Mouse (Mus musculus) neural tube, embryonic 11.5 days (tissue): Measurements from ENCODE around the gene Hmgb2. TPM values are rescaled to one million over a fixed set of nuclear protein-coding genes. Genes with fewer than 3 reads are reported as not detected.

Source experiments
- ATAC-seq: fragments of 200-750 bp; cut with Nextera tagmentation; 2 replicates; pipeline ENCODE4 v1.8.0; 2017; ENCODE audit warnings: moderate number of reproducible peaks, mild to moderate bottlenecking, moderate TSS enrichment, moderate library complexity; ENCODE audit not compliant: insufficient read depth, low FRiP score, low TSS enrichment
- DNase-seq: peaks from one replicate; pipeline ENCODE4 v3.0.0-alpha.2; 2015; ENCODE audit warnings: low spot score
- H3K27ac ChIP-seq: fragments of 300-500 bp; sonication (generic); 2 replicates; pipeline ENCODE4 v1.5.1; 2014; ENCODE audit warnings: low read depth, mild to moderate bottlenecking, low read length
- H3K27me3 ChIP-seq: fragments of 300-500 bp; sonication (generic); 2 replicates; pipeline ENCODE4 v1.6.1; 2014; ENCODE audit warnings: mild to moderate bottlenecking, low read length, mixed read lengths; ENCODE audit not compliant: control insufficient read depth, insufficient read depth
- H3K36me3 ChIP-seq: fragments of 300-500 bp; sonication (generic); 2 replicates; pipeline ENCODE4 v1.6.1; 2014; ENCODE audit warnings: mild to moderate bottlenecking, low read length, moderate library complexity, mixed read lengths; ENCODE audit not compliant: control insufficient read depth, insufficient read depth
- H3K4me1 ChIP-seq: fragments of 300-500 bp; sonication (generic); 2 replicates; pipeline ENCODE4 v1.6.1; 2014; ENCODE audit warnings: low read length, mixed read lengths; ENCODE audit not compliant: control insufficient read depth, insufficient read depth
- H3K4me2 ChIP-seq: fragments of 300-500 bp; sonication (generic); 2 replicates; pipeline ENCODE4 v1.6.1; 2014; ENCODE audit warnings: low read depth, mild to moderate bottlenecking, moderate library complexity
- H3K4me3 ChIP-seq: fragments of 300-500 bp; sonication (generic); 2 replicates; pipeline ENCODE4 v1.5.1; 2014; ENCODE audit warnings: low read depth, low read length
- H3K9ac ChIP-seq: fragments of 300-500 bp; sonication (generic); 2 replicates; pipeline ENCODE4 v1.6.1; 2014; ENCODE audit warnings: mild to moderate bottlenecking, low read length
- H3K9me3 ChIP-seq: fragments of 300-500 bp; sonication (generic); 2 replicates; pipeline ENCODE4 v1.6.1; 2016; ENCODE audit warnings: low read length; ENCODE audit not compliant: control insufficient read depth
- whole genome bisulfite sequencing: fragments of 180-500 bp; shearing (Covaris S2); extraction: QIAGEN DNeasy Blood & Tissue Kit; methylation state at CpG from one replicate; pipeline ENCODE4 v1.1.7; 2014; 5-methylcytosine and 5-hydroxymethylcytosine counted together
- polyA plus RNA-seq: library from polyadenylated mRNA; unstranded; fragments of >200 nt; fragmentation: Nextera tagmentation; extraction: Ambion mirVana; gene quantifications from 2 replicates; pipeline ENCODE4 v1.2.1, GENCODE M21; 2014

Hmgb2 gene
- polyA plus RNA-seq, 1 experiment from 2014 or later = 468 TPM

- peak; percentile 70 for ATAC-seq
- H3K9me3 ChIP-seq = no peaks in the 10 kb centered on the region
- DNase-seq = peak; percentile 79
Observed at GRCm38 (mm10) chr8:57486491-57487440, 24.9 kb upstream of the Hmgb2 start.

GRCm38 (mm10) chr8:57487441-57488155, 24.1 kb upstream of the Hmgb2 start, which contains the start of gene Sap30:
Gene Sap30, minus strand, starts transcription at chr8:57487860.
- H3K4me2 ChIP-seq = peak within 1 kb of the TSS; percentile 78
- peak within 1 kb of the TSS; percentile 90 for H3K9ac ChIP-seq
- no peaks in the 10 kb centered on the region for H3K27me3 ChIP-seq
- under 1% methylated on average over 66 of the region's 66 CpGs for WGBS
- H3K4me3 ChIP-seq = peak within 1 kb of the TSS; percentile 81
- peaks cover 4% of the 10 kb centered on the region for H3K4me1 ChIP-seq
- 0 out of 2 replicates have a peak, but pooled peaks cover 3% of the 10 kb centered on the region for H3K36me3 ChIP-seq
- ATAC-seq = peak; percentile 94
- H3K27ac ChIP-seq = peak within 1 kb of the TSS; percentile 96
- peak; percentile 99 for DNase-seq
- H3K9me3 ChIP-seq = no peaks in the 10 kb centered on the region

More at GRCm38 (mm10) chr8:57486491-57487440, 24.9 kb upstream of the Hmgb2 start:
- Histone ChIP-seq H3K27ac (peak overlapping the region; percentile 96), H3K4me3 (peak overlapping the region; percentile 81), H3K27me3 (no peaks in the 10 kb centered on the region), H3K9ac (peak overlapping the region; percentile 90), H3K4me1 (peaks cover 4% of the 10 kb centered on the region), H3K36me3 (0 out of 2 replicates have a peak, but pooled peaks cover 5% of the 10 kb centered on the region), H3K4me2 (peak overlapping the region; percentile 78)
- WGBS = under 1% methylated on average over 54 of the region's 54 CpGs

- Histone ChIP-seq H3K4me3 (peak overlapping the region; percentile 81), H3K36me3 (0 out of 2 replicates have a peak, but pooled peaks cover 3% of the 10 kb centered on the region), H3K4me1 (peaks cover 4% of the 10 kb centered on the region), H3K27ac (peak overlapping the region; percentile 96; the same call in 1 of the 2 replicates), H3K9me3 (no peaks in the 10 kb centered on the region), H3K9ac (peak overlapping the region; percentile 56), H3K4me2 (peak overlapping the region; percentile 78), H3K27me3 (no peaks in the 10 kb centered on the region)
- under 1% methylated on average over 25 of the region's 25 CpGs for WGBS
- DNase-seq = peak; percentile 72
- ATAC-seq = peak; percentile 39
Observed at GRCm38 (mm10) chr8:57488312-57488765, 23.4 kb upstream of the Hmgb2 start.

GRCm38 (mm10) chr8:57489366-57489765, 22.3 kb upstream of the Hmgb2 start:
- Histone ChIP-seq H3K4me3 (no peak overlapping the region), H3K4me2 (no peak overlapping the region), H3K9ac (no peak overlapping the region), H3K27ac (no peak overlapping the region), H3K27me3 (no peaks in the 10 kb centered on the region), H3K4me1 (peaks cover 4% of the 10 kb centered on the region), H3K9me3 (no peaks in the 10 kb centered on the region), H3K36me3 (no peaks in the 10 kb centered on the region)
- ATAC-seq (no peak), DNase-seq (no peak)
- WGBS = 94% methylated on average over 1 of the region's 1 CpGs

GRCm38 (mm10) chr8:57489896-57490295, 21.8 kb upstream of the Hmgb2 start:
- H3K4me1 ChIP-seq = peaks cover 4% of the 10 kb centered on the region
- no peaks in the 10 kb centered on the region for H3K9me3 ChIP-seq
- ATAC-seq (no peak), DNase-seq (no peak)
- no peak overlapping the region for H3K4me2 ChIP-seq
- no peak overlapping the region for H3K4me3 ChIP-seq
- no peak overlapping the region for H3K27ac ChIP-seq
- no peak overlapping the region for H3K9ac ChIP-seq
- no peaks in the 10 kb centered on the region for H3K27me3 ChIP-seq
- H3K36me3 ChIP-seq = no peaks in the 10 kb centered on the region

GRCm38 (mm10) chr8:57491873-57492272, 19.8 kb upstream of the Hmgb2 start:
- WGBS = 95% methylated on average over 4 of the region's 4 CpGs
- H3K27me3 ChIP-seq = no peaks in the 10 kb centered on the region

GRCm38 (mm10) chr8:57498494-57498846, 13.2 kb upstream of the Hmgb2 start:
- H3K9ac ChIP-seq = no peak overlapping the region
- no peaks in the 10 kb centered on the region for H3K4me1 ChIP-seq
- H3K36me3 ChIP-seq = no peaks in the 10 kb centered on the region
- no peak overlapping the region for H3K4me3 ChIP-seq
- WGBS = 68% methylated on average over 8 of the region's 8 CpGs
- no peaks in the 10 kb centered on the region for H3K27me3 ChIP-seq
- DNase-seq = no peak
- no peak overlapping the region for H3K27ac ChIP-seq
- H3K4me2 ChIP-seq = no peak overlapping the region
- H3K9me3 ChIP-seq = no peaks in the 10 kb centered on the region
- no peak for ATAC-seq

More at GRCm38 (mm10) chr8:57491873-57492272, 19.8 kb upstream of the Hmgb2 start:
- no peaks in the 10 kb centered on the region for H3K36me3 ChIP-seq
- no peak overlapping the region for H3K9ac ChIP-seq
- no peak for DNase-seq
- ATAC-seq = no peak
- no peak overlapping the region for H3K4me2 ChIP-seq
- H3K4me1 ChIP-seq = no peaks in the 10 kb centered on the region
- no peak overlapping the region for H3K4me3 ChIP-seq
- no peaks in the 10 kb centered on the region for H3K9me3 ChIP-seq
- no peak overlapping the region for H3K27ac ChIP-seq

GRCm38 (mm10) chr8:57498847-57499511, 12.7 kb upstream of the Hmgb2 start:
- Histone ChIP-seq H3K9ac (no peak overlapping the region), H3K9me3 (no peaks in the 10 kb centered on the region), H3K4me3 (no peak overlapping the region), H3K27ac (no peak overlapping the region), H3K36me3 (no peaks in the 10 kb centered on the region), H3K27me3 (no peaks in the 10 kb centered on the region), H3K4me1 (no peaks in the 10 kb centered on the region), H3K4me2 (no peak overlapping the region)
- ATAC-seq (peak; percentile 51), DNase-seq (peak; percentile 40)
- WGBS = 62% methylated on average over 17 of the region's 17 CpGs
